In genomic region chr11:55981656-55982055, GRCm38 (mm10) we compare ENCODE assay signal across 11 mouse cellular contexts. TPM values are rescaled to one million over a fixed set of nuclear protein-coding genes. Genes with fewer than 3 reads are reported as not detected.
DNase-seq lines count a peak whose midpoint lies in the region; ATAC-seq and TF ChIP-seq lines count a peak whose summit lies in the region.
"Had no signal": no experiment of that assay in that cellular context is flagged by ENCODE, and none has a peak within 500 bp of the region (broad histone marks: within the 10 kb centered on the region; RNA-seq: fewer than 3 reads in every experiment).

No protein-coding gene starts in this region.

- ATAC-seq in midbrain, embryonic 11.5 days (ENCODE audit: low FRiP score): no peak
- ATAC-seq: intestine, embryonic 15.5 days had no signal

- H3K4me2 ChIP-seq in midbrain, embryonic 11.5 days: no peak overlapping the region
- H3K4me2 ChIP-seq: intestine, embryonic 15.5 days; limb, embryonic 12.5 days had no signal

- intact Hi-C loops in heart, adult 2 months (cut with DNase I): no loop called here
- intact Hi-C loops in heart, postnatal 36 days (cut with DNase I): no loop called here

- no peak overlapping the region for H3K27ac ChIP-seq in heart, adult 2 months
- no peak overlapping the region for H3K27ac ChIP-seq in midbrain, embryonic 10.5 days (replicated peaks)
- H3K27ac ChIP-seq in midbrain, embryonic 11.5 days (ENCODE audit: low read depth, low read length): no peak overlapping the region
- no peak overlapping the region for H3K27ac ChIP-seq in forebrain, embryonic 10.5 days
- H3K27ac ChIP-seq: intestine, embryonic 15.5 days; limb, embryonic 12.5 days had no signal

- peak; percentile 44 for TF ChIP-seq CTCF in heart, adult 2 months (IDR thresholded peaks at IDR 0.05)

- WGBS in heart, adult 2 months: 23% methylated on average over 1 of the region's 1 CpGs
- WGBS in midbrain, embryonic 10.5 days: 87% methylated on average over 1 of the region's 1 CpGs
- 57% methylated on average over 1 of the region's 1 CpGs for WGBS in midbrain, embryonic 11.5 days
- WGBS in forebrain, embryonic 10.5 days: 59% methylated on average over 1 of the region's 1 CpGs

- no peaks in the 10 kb centered on the region for H3K4me1 ChIP-seq in heart, adult 2 months (ENCODE audit: control insufficient read depth, insufficient read depth, low read length)
- no peaks in the 10 kb centered on the region for H3K4me1 ChIP-seq in midbrain, embryonic 10.5 days
- H3K4me1 ChIP-seq in midbrain, embryonic 11.5 days (ENCODE audit: control insufficient read depth, insufficient read depth, low read length): no peaks in the 10 kb centered on the region
- H3K4me1 ChIP-seq in forebrain, embryonic 10.5 days: no peaks in the 10 kb centered on the region
- H3K4me1 ChIP-seq: intestine, embryonic 15.5 days; limb, embryonic 12.5 days had no signal

- TF ChIP-seq EP300 in heart, adult 2 months (IDR thresholded peaks at IDR 0.05; ENCODE audit: insufficient read depth, low read depth, low read length): no peak

- TF ChIP-seq POLR2A in heart, adult 2 months (IDR thresholded peaks at IDR 0.05; ENCODE audit: insufficient read depth, low read depth, low read length): no peak

- no peak overlapping the region for H3K4me3 ChIP-seq in heart, adult 2 months
- H3K4me3 ChIP-seq in midbrain, embryonic 10.5 days: no peak overlapping the region
- H3K4me3 ChIP-seq in midbrain, embryonic 11.5 days (ENCODE audit: low read depth, low read length): no peak overlapping the region
- no peak overlapping the region for H3K4me3 ChIP-seq in forebrain, embryonic 10.5 days
- H3K4me3 ChIP-seq: intestine, embryonic 15.5 days; limb, embryonic 12.5 days had no signal

- no peak overlapping the region for H3K9ac ChIP-seq in heart, adult 2 months (ENCODE audit: low read depth, low read length)
- no peak overlapping the region for H3K9ac ChIP-seq in midbrain, embryonic 11.5 days (ENCODE audit: low read length)
- H3K9ac ChIP-seq: intestine, embryonic 15.5 days; limb, embryonic 12.5 days had no signal

- no peaks in the 10 kb centered on the region for H3K79me2 ChIP-seq in heart, adult 2 months (replicated peaks; ENCODE audit: control insufficient read depth, insufficient read depth, low read length)

- no peak for DNase-seq in heart, adult 2 months
- no peak for DNase-seq in heart, postnatal 36 days
- peak; percentile 19 for DNase-seq in midbrain, embryonic 10.5 days (ENCODE audit: low spot score)
- DNase-seq in midbrain, embryonic 11.5 days (ENCODE audit: low spot score, missing footprints): no peak
- DNase-seq in R1 (ENCODE audit: low read depth, low spot score): peak; percentile 50
- peak; percentile 1 for DNase-seq in lung, postnatal 14 days
- no peak for DNase-seq in forebrain, embryonic 10.5 days (ENCODE audit: extremely low spot score, low spot score)
- DNase-seq in thymus, adult 18-20 months: no peak
- DNase-seq: gastrocnemius, postnatal 10 days had no signal

- H3K36me3 ChIP-seq in heart, adult 2 months (ENCODE audit: control insufficient read depth, insufficient read depth, low read length): no peaks in the 10 kb centered on the region
- H3K36me3 ChIP-seq in midbrain, embryonic 10.5 days: no peaks in the 10 kb centered on the region
- H3K36me3 ChIP-seq in midbrain, embryonic 11.5 days (ENCODE audit: control insufficient read depth, insufficient read depth, low read length): no peaks in the 10 kb centered on the region
- H3K36me3 ChIP-seq in forebrain, embryonic 10.5 days (replicated peaks): no peaks in the 10 kb centered on the region
- H3K36me3 ChIP-seq: intestine, embryonic 15.5 days; limb, embryonic 12.5 days had no signal

- 0 out of 2 replicates have a peak, but pooled peaks cover 2% of the 10 kb centered on the region for H3K9me3 ChIP-seq in midbrain, embryonic 10.5 days (replicated peaks)
- no peaks in the 10 kb centered on the region for H3K9me3 ChIP-seq in midbrain, embryonic 11.5 days (ENCODE audit: control insufficient read depth, low read length)
- H3K9me3 ChIP-seq in forebrain, embryonic 10.5 days: no peaks in the 10 kb centered on the region
- H3K9me3 ChIP-seq: intestine, embryonic 15.5 days; limb, embryonic 12.5 days had no signal

- H3K27me3 ChIP-seq in heart, adult 2 months (ENCODE audit: control insufficient read depth, insufficient read depth, low read length): no peaks in the 10 kb centered on the region
- H3K27me3 ChIP-seq in midbrain, embryonic 10.5 days (ENCODE audit: low read depth, poor library complexity, severe bottlenecking): no peaks in the 10 kb centered on the region
- no peaks in the 10 kb centered on the region for H3K27me3 ChIP-seq in midbrain, embryonic 11.5 days (ENCODE audit: control insufficient read depth, insufficient read depth, low read length)
- no peaks in the 10 kb centered on the region for H3K27me3 ChIP-seq in forebrain, embryonic 10.5 days (ENCODE audit: poor library complexity, severe bottlenecking)
- H3K27me3 ChIP-seq: intestine, embryonic 15.5 days; limb, embryonic 12.5 days had no signal

RNA-seq across cellular contexts. Expression of gene Nmur2, which starts 59.2 kb away (rescaled TPM):
- not detected for total RNA-seq in heart, adult 2 months (2021)
- not detected in 2 replicates for polyA plus RNA-seq in heart, adult 2 months (2012; rRNA removed)
- not detected for total RNA-seq in heart, postnatal 36 days (2021)
- not detected in 2 replicates for polyA plus RNA-seq in midbrain, embryonic 10.5 days (2016; fragmentation: Nextera tagmentation; extraction: Ambion mirVana)
- polyA plus RNA-seq in midbrain, embryonic 11.5 days (2014; fragmentation: Nextera tagmentation; extraction: Ambion mirVana): 0.07 and 0.23 TPM in 2 replicates
- polyA plus RNA-seq in forebrain, embryonic 10.5 days (2016; fragmentation: Nextera tagmentation; extraction: Ambion mirVana): not detected in 2 replicates
- total RNA-seq: gastrocnemius, postnatal 10 days had no signal
- polyA plus RNA-seq: limb, embryonic 12.5 days had no signal

Comparison
In these comparisons a context has a peak if more than half of its experiments do, and no peak if none do; other contexts are left out.
1. DNase-seq: peak in midbrain, embryonic 10.5 days (single experiment), R1 (single experiment) and lung, postnatal 14 days (single experiment); none in heart, adult 2 months (0 of 2), heart, postnatal 36 days (0 of 2), midbrain, embryonic 11.5 days (single experiment), forebrain, embryonic 10.5 days (single experiment) and thymus, adult 18-20 months (0 of 2).